Mouse (Mus musculus) lung, postnatal 0 days (tissue): ENCODE data around the gene Plpp7. TPM values are rescaled to one million over a fixed set of nuclear protein-coding genes. Genes with fewer than 3 reads are reported as not detected.

ENCODE experiments used
- ATAC-seq: fragments of 200-750 bp; cut with Nextera tagmentation; 2 replicates; pipeline ENCODE4 v1.8.0; 2017; ENCODE audit warnings: moderate library complexity
- DNase-seq: peaks from one replicate; pipeline ENCODE4 v3.0.0-alpha.2; 2016; ENCODE audit warnings: low spot score
- H3K27ac ChIP-seq: fragments of 300-500 bp; sonication (generic); 2 replicates; pipeline ENCODE4 v1.5.1; 2014; ENCODE audit warnings: antibody characterized with exemption, mild to moderate bottlenecking, low read length, mixed read lengths
- H3K27me3 ChIP-seq: fragments of 300-500 bp; sonication (generic); replicated peaks from 2 replicates; pipeline ENCODE4 v1.6.1; 2014; ENCODE audit warnings: low read length, mixed read lengths; ENCODE audit not compliant: insufficient read depth
- H3K36me3 ChIP-seq: fragments of 300-500 bp; sonication (generic); 2 replicates; pipeline ENCODE4 v1.6.1; 2014; ENCODE audit warnings: low read length, mixed read lengths; ENCODE audit not compliant: insufficient read depth
- H3K4me1 ChIP-seq: fragments of 300-500 bp; sonication (generic); 2 replicates; pipeline ENCODE4 v1.6.1; 2014; ENCODE audit warnings: antibody characterized with exemption, low read depth, low read length, mixed read lengths; ENCODE audit not compliant: insufficient read depth
- H3K4me2 ChIP-seq: fragments of 300-500 bp; sonication (generic); replicated peaks from 2 replicates; pipeline ENCODE4 v1.6.1; 2014; ENCODE audit warnings: low read depth, mild to moderate bottlenecking, low read length, moderate library complexity, mixed read lengths
- H3K4me3 ChIP-seq: fragments of 300-500 bp; sonication (generic); 2 replicates; pipeline ENCODE4 v1.5.1; 2014; ENCODE audit warnings: low read depth, low read length
- H3K9ac ChIP-seq: fragments of 300-500 bp; sonication (generic); replicated peaks from 2 replicates; pipeline ENCODE4 v1.6.1; 2014; ENCODE audit warnings: low read depth, mild to moderate bottlenecking
- H3K9me3 ChIP-seq: fragments of 300-500 bp; sonication (generic); 2 replicates; pipeline ENCODE4 v1.6.1; 2016; ENCODE audit warnings: low read length, mixed read lengths
- CTCF ChIP-seq: IDR thresholded peaks from 2 replicates; pipeline ENCODE4 v1.5.1; 2016; ENCODE audit warnings: antibody characterized with exemption, mild to moderate bottlenecking
- EP300 ChIP-seq: IDR thresholded peaks from 2 replicates; pipeline ENCODE4 v1.6.1; 2016; ENCODE audit warnings: antibody characterized with exemption, mild to moderate bottlenecking, control low read depth
- WGBS: fragments of 180-500 bp; shearing (Covaris S2); extraction: QIAGEN DNeasy Blood & Tissue Kit; methylation state at CpG from one replicate; pipeline ENCODE4 v1.1.7; 2014; 5-methylcytosine and 5-hydroxymethylcytosine counted together
- polyA plus RNA-seq: library from polyadenylated mRNA; unstranded; fragments of >200 nt; fragmentation: Nextera tagmentation; extraction: Ambion mirVana; gene quantifications from 2 replicates; pipeline ENCODE4 v1.2.1, GENCODE M21; 2015

Gene Plpp7
- polyA plus RNA-seq, 1 experiment from 2014 or later: 2.4 TPM

DNA sequence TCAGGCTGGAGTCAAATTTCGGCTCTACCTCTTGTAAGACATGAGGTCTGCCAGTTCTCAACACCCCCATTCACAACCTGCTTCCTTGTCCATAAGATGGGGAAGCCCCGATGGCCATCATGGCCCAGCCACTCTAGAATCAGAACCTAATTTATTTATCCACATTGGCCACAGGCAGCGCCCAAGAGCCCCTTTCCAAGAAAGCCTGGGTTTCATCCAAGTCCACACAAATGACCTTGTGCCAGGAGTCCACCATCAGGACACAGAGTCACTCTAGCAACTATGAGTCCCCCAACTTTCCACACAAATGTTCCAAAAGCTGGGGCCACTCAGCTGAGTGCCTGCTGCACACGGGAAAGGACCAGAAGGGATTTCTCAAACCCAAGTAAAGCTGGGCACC, 29.3 kb upstream of the Plpp7 start:
- TF ChIP-seq CTCF (peak; percentile 29), EP300 (no peak)
- Histone ChIP-seq H3K36me3 (no peaks in the 10 kb centered on the region), H3K27ac (no peak overlapping the region), H3K27me3 (no peaks in the 10 kb centered on the region), H3K4me3 (no peak overlapping the region), H3K4me2 (no peak overlapping the region), H3K4me1 (no peaks in the 10 kb centered on the region), H3K9ac (no peak overlapping the region), H3K9me3 (no peaks in the 10 kb centered on the region)
- 78% methylated on average over 4 of the region's 4 CpGs for WGBS
- DNase-seq (no peak), ATAC-seq (no peak)

DNA sequence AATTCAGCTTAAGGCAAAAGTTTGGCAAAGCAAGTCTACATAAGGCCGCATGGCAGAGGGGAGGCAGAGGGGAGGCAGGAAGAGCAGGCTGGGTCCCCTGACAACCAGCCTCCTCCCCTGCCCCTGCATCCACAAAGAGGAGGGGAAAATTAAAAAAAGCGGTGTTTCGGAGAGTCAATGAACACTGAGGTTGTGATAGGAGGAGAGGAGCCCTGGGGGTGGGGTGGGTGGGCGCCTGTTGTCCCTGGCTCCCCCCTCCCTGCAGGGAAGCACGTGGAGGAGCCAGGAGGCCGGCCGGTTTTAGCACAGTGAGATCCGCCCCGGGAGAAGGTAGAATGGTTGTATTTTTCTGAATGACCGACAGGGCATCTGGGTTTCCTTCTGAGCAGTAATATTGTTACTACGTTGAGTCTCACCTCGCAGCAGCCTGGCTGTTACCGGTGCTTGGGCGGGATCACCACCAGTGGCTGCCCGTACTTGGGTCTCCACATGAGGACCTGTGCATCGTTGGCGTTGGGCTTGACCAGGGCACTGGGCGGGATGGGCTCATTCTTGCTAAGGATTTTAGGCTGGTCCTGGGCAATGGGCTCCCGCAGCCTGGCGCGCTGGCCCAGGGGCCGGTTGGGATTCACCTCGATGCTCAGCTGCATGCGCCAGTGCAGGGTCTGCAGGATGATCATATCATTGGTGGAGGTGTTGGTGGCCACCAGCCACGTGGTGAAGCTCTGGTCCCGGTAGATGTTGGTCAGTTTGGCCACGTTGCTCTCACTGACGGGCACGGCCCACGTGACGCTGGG, 26.3 kb upstream of the Plpp7 start:
- no peak overlapping the region for H3K27ac ChIP-seq
- H3K4me2 ChIP-seq: no peak overlapping the region
- 55% methylated on average over 31 of the region's 31 CpGs for WGBS
- H3K9me3 ChIP-seq: no peaks in the 10 kb centered on the region
- ATAC-seq (no peak), DNase-seq (peak; percentile 23)
- H3K36me3 ChIP-seq: no peaks in the 10 kb centered on the region
- H3K27me3 ChIP-seq: no peaks in the 10 kb centered on the region
- no peak overlapping the region for H3K4me3 ChIP-seq
- TF ChIP-seq EP300: no peak
- TF ChIP-seq CTCF: no peak
- H3K4me1 ChIP-seq: no peaks in the 10 kb centered on the region
- H3K9ac ChIP-seq: no peak overlapping the region

DNA sequence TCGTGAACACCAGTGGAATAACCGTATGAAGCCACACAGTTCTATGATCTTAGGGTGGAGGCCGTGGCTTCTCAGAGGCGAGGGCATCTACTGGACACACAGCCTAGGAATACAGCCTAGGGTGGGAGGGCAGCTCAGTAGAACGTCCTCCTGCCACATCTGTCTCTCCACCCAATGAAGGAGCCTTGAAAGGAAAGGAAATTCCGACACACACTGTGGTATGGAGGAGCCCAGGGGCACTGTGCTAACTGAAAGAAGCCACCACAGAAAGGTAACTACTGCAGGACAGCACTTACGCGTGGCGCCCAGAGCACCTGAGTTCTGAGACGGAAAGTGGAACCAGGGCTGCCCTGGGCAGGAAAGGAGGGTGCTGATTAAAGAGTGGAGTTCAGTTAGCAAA, 24.6 kb upstream of the Plpp7 start:
- H3K36me3 ChIP-seq: no peaks in the 10 kb centered on the region
- no peak overlapping the region for H3K9ac ChIP-seq
- 88% methylated on average over 10 of the region's 10 CpGs for WGBS
- H3K9me3 ChIP-seq: no peaks in the 10 kb centered on the region
- no peaks in the 10 kb centered on the region for H3K27me3 ChIP-seq
- no peak overlapping the region for H3K4me3 ChIP-seq
- no peaks in the 10 kb centered on the region for H3K4me1 ChIP-seq
- TF ChIP-seq EP300 (no peak), CTCF (no peak)
- no peak overlapping the region for H3K27ac ChIP-seq
- DNase-seq (no peak), ATAC-seq (no peak)
- no peak overlapping the region for H3K4me2 ChIP-seq

DNA sequence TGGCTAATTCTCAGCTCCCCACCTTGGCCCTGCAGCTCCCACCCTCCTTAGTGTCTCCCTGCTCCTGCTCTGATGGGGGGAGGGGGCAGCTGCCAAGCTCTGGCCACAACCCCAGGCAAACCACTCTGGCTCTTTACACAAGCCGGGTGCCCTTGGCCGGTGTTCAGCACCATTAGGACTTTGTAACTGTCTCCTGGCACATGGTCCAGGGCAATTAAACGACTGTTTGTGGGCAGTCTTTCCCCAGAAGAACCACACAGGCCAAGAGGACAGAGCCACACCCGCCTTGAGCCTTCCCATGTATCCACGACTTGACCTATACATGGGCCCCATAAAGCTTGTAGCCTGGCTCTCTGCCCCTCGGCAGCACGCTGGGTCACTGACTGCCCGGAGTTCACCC, 20.9 kb upstream of the Plpp7 start:
- Histone ChIP-seq H3K9me3 (no peaks in the 10 kb centered on the region), H3K27me3 (no peaks in the 10 kb centered on the region), H3K9ac (no peak overlapping the region), H3K4me3 (no peak overlapping the region), H3K4me2 (no peak overlapping the region), H3K27ac (no peak overlapping the region), H3K4me1 (no peaks in the 10 kb centered on the region), H3K36me3 (no peaks in the 10 kb centered on the region)
- WGBS: 55% methylated on average over 8 of the region's 8 CpGs
- no peak for DNase-seq
- no peak for ATAC-seq
- no peak for TF ChIP-seq CTCF
- TF ChIP-seq EP300: no peak

DNA sequence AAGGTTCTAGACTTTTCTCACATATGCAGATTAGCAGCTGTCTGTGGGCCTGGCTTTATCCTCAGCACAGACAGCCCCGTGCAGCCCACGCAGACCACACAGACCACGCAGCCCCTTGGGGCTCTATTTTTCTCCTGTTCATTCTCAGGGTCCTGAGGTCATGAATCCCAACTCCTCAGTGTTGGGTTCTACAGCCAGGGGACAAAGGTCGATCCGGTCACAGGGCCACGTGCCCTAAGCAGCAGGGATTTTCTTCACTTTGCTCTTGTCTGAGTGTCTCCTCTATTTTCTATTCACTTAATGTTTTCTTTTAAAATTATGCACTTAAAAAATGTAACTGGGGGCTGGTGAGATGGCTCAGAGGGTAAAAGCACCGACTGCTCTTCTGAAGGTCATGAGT, 20.0 kb upstream of the Plpp7 start:
- TF ChIP-seq CTCF (no peak), EP300 (no peak)
- Histone ChIP-seq H3K27me3 (no peaks in the 10 kb centered on the region), H3K36me3 (no peaks in the 10 kb centered on the region), H3K4me3 (no peak overlapping the region), H3K27ac (no peak overlapping the region), H3K4me1 (no peaks in the 10 kb centered on the region), H3K9me3 (no peaks in the 10 kb centered on the region), H3K4me2 (no peak overlapping the region), H3K9ac (no peak overlapping the region)
- 64% methylated on average over 7 of the region's 7 CpGs for WGBS
- no peak for DNase-seq
- ATAC-seq: no peak

DNA sequence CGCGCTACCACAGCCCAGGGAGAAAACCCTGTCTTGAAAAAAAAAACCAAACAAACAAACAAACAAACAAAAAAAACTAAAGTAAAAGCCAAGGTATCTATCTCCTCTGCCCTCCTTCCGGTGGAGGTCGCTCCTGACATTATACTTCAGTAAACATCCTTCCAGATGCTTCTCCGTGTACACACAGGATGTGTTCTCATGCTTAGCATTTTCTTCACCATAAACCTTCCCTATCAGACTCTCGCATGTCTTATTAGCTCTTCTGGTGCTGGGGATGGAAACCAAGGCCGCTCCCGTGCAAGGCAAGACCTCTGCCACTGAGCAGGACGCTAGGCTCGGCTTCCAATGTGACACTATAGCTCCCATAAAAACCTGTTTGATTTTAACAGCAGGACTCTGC, 17.6 kb upstream of the Plpp7 start:
- Histone ChIP-seq H3K9ac (no peak overlapping the region), H3K27me3 (peaks cover 9% of the 10 kb centered on the region; the same call in 1 of the 2 replicates), H3K9me3 (no peaks in the 10 kb centered on the region), H3K4me3 (no peak overlapping the region), H3K4me1 (no peaks in the 10 kb centered on the region), H3K4me2 (0 out of 2 replicates have a peak overlapping the region, but pooled peaks have one; percentile 8), H3K27ac (peak overlapping the region; percentile 68), H3K36me3 (no peaks in the 10 kb centered on the region)
- DNase-seq (no peak), ATAC-seq (peak; percentile 29; the same call in 1 of the 2 replicates)
- WGBS: 59% methylated on average over 10 of the region's 10 CpGs
- TF ChIP-seq CTCF: no peak
- TF ChIP-seq EP300: no peak
